Mouse (Mus musculus): ENCODE measurements at regions not wholly inside any gene's neighbourhood (a gene's known extent, or its start where the extent isn't known, plus 50 kb on each side); places are given as distances from the start of the nearest gene placed in this dataset.
"Not testable (repeated sequence)": the region's sequence is repeated elsewhere in the genome, so short reads cannot be mapped to it uniquely, and the experiment has no call there.

GRCm38 (mm10) chr6:48244191-48244590, 151.2 kb upstream of the Krba1 start:
- TF ChIP-seq CTCF (IDR thresholded peaks at IDR 0.05; ENCODE audit: control insufficient read depth, insufficient read depth, insufficient replicate concordance, low read depth, low read length); POLR2A (IDR thresholded peaks at IDR 0.05; ENCODE audit: control insufficient read depth, low read depth, low read length): not testable (repeated sequence)
